20 mouse cellular contexts compared by ENCODE assay signal in genomic region chr12:40637427-40637826, GRCm38 (mm10).
"Had no signal": no experiment of that assay in that cellular context is flagged by ENCODE, and none has a peak within 500 bp of the region (broad histone marks: within the 10 kb centered on the region; RNA-seq: fewer than 3 reads in every experiment).

No protein-coding gene starts in this region.

- DNase-seq: kidney, adult 11 months; kidney, adult 8-10 months; kidney, postnatal 14 days; kidney, postnatal 4 days; layer of hippocampus, adult 9-11 months; left cerebral cortex, postnatal 4 days; lung, adult 2 months; lung, postnatal 14 days; lung, postnatal 4 days; retina, postnatal 1 day; thymus, adult 18-20 months; thymus, postnatal 4 days had no signal

- H3K4me3 ChIP-seq: intestine, embryonic 15.5 days; limb, embryonic 12.5 days; limb, embryonic 15.5 days; liver, embryonic 12.5 days; liver, embryonic 15.5 days; midbrain, embryonic 12.5 days; myocyte; neural tube, embryonic 13.5 days had no signal

- H3K36me3 ChIP-seq: intestine, embryonic 15.5 days; liver, embryonic 12.5 days; liver, embryonic 15.5 days had no signal

- H3K27ac ChIP-seq: intestine, embryonic 15.5 days; limb, embryonic 12.5 days; limb, embryonic 15.5 days; liver, embryonic 12.5 days; liver, embryonic 15.5 days; midbrain, embryonic 12.5 days; neural tube, embryonic 13.5 days had no signal
